Mouse (Mus musculus) MEL (cell line): ENCODE data around the gene Prdm16. TPM values are rescaled to one million over a fixed set of nuclear protein-coding genes. Genes with fewer than 3 reads are reported as not detected.

Experiments
- DNase-seq: peaks from one replicate; pipeline ENCODE4 v3.0.0; 2011; ENCODE audit warnings: low read depth, low spot score
- H3K27ac ChIP-seq: 2 replicates; pipeline ENCODE4 v1.5.1; 2012; ENCODE audit warnings: low read depth, mild to moderate bottlenecking, control low read depth, low read length, moderate library complexity; ENCODE audit not compliant: control insufficient read depth
- H3K27me3 ChIP-seq, 2 experiments: fragments of 150-350 bp in 1 of 2; sonication (generic) in 1 of 2; 2 replicates each; pipeline ENCODE4 v1.6.1; 2012; ENCODE audit warnings: low read length in 2 of 2, mild to moderate bottlenecking in 2 of 2, improper control_type of control experiment in 1 of 2, moderate library complexity in 1 of 2; ENCODE audit not compliant: insufficient read depth in 2 of 2, control insufficient read depth in 1 of 2
- H3K36me3 ChIP-seq, 2 experiments: 2 replicates each; pipeline ENCODE4 v1.6.1; 2012 to 2014; ENCODE audit warnings: low read length in 2 of 2, improper control_type of control experiment in 1 of 2, inconsistent platforms in 1 of 2, mild to moderate bottlenecking in 1 of 2; ENCODE audit not compliant: insufficient read depth in 2 of 2, control insufficient read depth in 1 of 2
- H3K4me1 ChIP-seq, 2 experiments: fragments of 150-350 bp in 1 of 2; sonication (generic) in 1 of 2; 2 replicates each; pipeline ENCODE4 v1.6.1; 2012; ENCODE audit warnings: low read length in 2 of 2, improper control_type of control experiment in 1 of 2, mild to moderate bottlenecking in 1 of 2; ENCODE audit not compliant: insufficient read depth in 2 of 2, control insufficient read depth in 1 of 2
- H3K4me3 ChIP-seq, 2 experiments: fragments of 150-350 bp in 1 of 2; sonication (generic) in 1 of 2; 2 replicates each; pipeline ENCODE4 v1.5.1; 2012; ENCODE audit warnings: low read depth in 2 of 2, low read length in 2 of 2, mild to moderate bottlenecking in 2 of 2, moderate library complexity in 2 of 2, control low read depth in 1 of 2, improper control_type of control experiment in 1 of 2; ENCODE audit not compliant: control insufficient read depth in 1 of 2, insufficient read depth in 1 of 2
- H3K79me2 ChIP-seq: 2 replicates; pipeline ENCODE4 v1.6.1; 2012; ENCODE audit warnings: mild to moderate bottlenecking, low read length, moderate library complexity; ENCODE audit not compliant: control insufficient read depth, poor library complexity, insufficient read depth
- H3K9ac ChIP-seq: 2 replicates; pipeline ENCODE4 v1.6.1; 2012; ENCODE audit warnings: low read depth, mild to moderate bottlenecking, control low read depth, low read length, moderate library complexity; ENCODE audit not compliant: control insufficient read depth, poor library complexity, severe bottlenecking
- H3K9me3 ChIP-seq: fragments of 150-350 bp; sonication (generic); replicated peaks from 2 replicates; pipeline ENCODE4 v1.6.1; 2012; ENCODE audit warnings: mild to moderate bottlenecking, low read length, improper control_type of control experiment, moderate library complexity; ENCODE audit not compliant: insufficient read depth
- CHD2 ChIP-seq: IDR thresholded peaks from 2 replicates; pipeline ENCODE4 v1.6.1; 2011; ENCODE audit warnings: low read length, improper control_type of control experiment
- E2F4 ChIP-seq: IDR thresholded peaks from 2 replicates; pipeline ENCODE4 v1.6.1; 2011; ENCODE audit warnings: low read depth, low read length, improper control_type of control experiment, borderline replicate concordance
- EP300 ChIP-seq, 2 experiments: IDR thresholded peaks; 2 replicates each; pipeline ENCODE4 v1.6.1; 2011; ENCODE audit warnings: improper control_type of control experiment in 2 of 2, low read length in 2 of 2, low read depth in 1 of 2, mild to moderate bottlenecking in 1 of 2
- ETS1 ChIP-seq: IDR thresholded peaks from 2 replicates; pipeline ENCODE4 v1.6.1; 2012; ENCODE audit warnings: low read depth, mild to moderate bottlenecking, inconsistent platforms, low read length, improper control_type of control experiment, moderate library complexity
- GABPA ChIP-seq: IDR thresholded peaks from 2 replicates; pipeline ENCODE4 v1.6.1; 2012; ENCODE audit warnings: low read depth, mild to moderate bottlenecking, inconsistent platforms, low read length, improper control_type of control experiment, moderate library complexity
- GATA1 ChIP-seq: IDR thresholded peaks from 2 replicates; pipeline ENCODE4 v1.6.1; 2011; ENCODE audit warnings: low read depth, low read length, improper control_type of control experiment
- HCFC1 ChIP-seq: IDR thresholded peaks from 2 replicates; pipeline ENCODE4 v1.6.1; 2012; ENCODE audit warnings: low read depth, mild to moderate bottlenecking, inconsistent platforms, low read length, improper control_type of control experiment, moderate library complexity
- MAFK ChIP-seq: IDR thresholded peaks from 2 replicates; pipeline ENCODE4 v1.6.1; 2011; ENCODE audit warnings: low read depth, mild to moderate bottlenecking, low read length, improper control_type of control experiment, borderline replicate concordance
- MAX ChIP-seq: IDR thresholded peaks from 2 replicates; pipeline ENCODE4 v1.6.1; 2011; ENCODE audit warnings: low read length, improper control_type of control experiment
- MEF2A ChIP-seq: IDR thresholded peaks from 2 replicates; pipeline ENCODE4 v1.6.1; 2014; ENCODE audit warnings: low read depth, mild to moderate bottlenecking, inconsistent platforms, low read length, improper control_type of control experiment; ENCODE audit not compliant: poor library complexity, insufficient replicate concordance, severe bottlenecking; ENCODE audit errors: extremely low read depth
- MYB ChIP-seq: IDR thresholded peaks from 2 replicates; pipeline ENCODE4 v1.6.1; 2011; ENCODE audit warnings: mild to moderate bottlenecking, low read depth, low read length, improper control_type of control experiment
- MYC ChIP-seq: IDR thresholded peaks from 2 replicates; pipeline ENCODE4 v1.6.1; 2011; ENCODE audit warnings: low read depth, mild to moderate bottlenecking, low read length, improper control_type of control experiment, moderate library complexity
- POLR2A ChIP-seq, 2 experiments: IDR thresholded peaks; 2 replicates each; pipeline ENCODE4 v1.6.1; 2011 to 2012; ENCODE audit warnings: low read length in 2 of 2, mild to moderate bottlenecking in 2 of 2, control low read depth in 1 of 2, improper control_type of control experiment in 1 of 2, low read depth in 1 of 2, moderate library complexity in 1 of 2; ENCODE audit not compliant: control insufficient read depth in 1 of 2, insufficient read depth in 1 of 2, poor library complexity in 1 of 2
- POLR2AphosphoS2 ChIP-seq: IDR thresholded peaks from 2 replicates; pipeline ENCODE4 v1.6.1; 2011; ENCODE audit warnings: low read length, improper control_type of control experiment
- RCOR1 ChIP-seq: IDR thresholded peaks from 2 replicates; pipeline ENCODE4 v1.6.1; 2012; ENCODE audit warnings: low read depth, mild to moderate bottlenecking, inconsistent platforms, low read length, improper control_type of control experiment
- TAL1 ChIP-seq: IDR thresholded peaks from 2 replicates; pipeline ENCODE4 v1.6.1; 2012; ENCODE audit warnings: mild to moderate bottlenecking, inconsistent platforms, low read length, moderate library complexity, mixed read lengths
- ZC3H11A ChIP-seq: IDR thresholded peaks from 2 replicates; pipeline ENCODE4 v1.6.1; 2012; ENCODE audit warnings: low read depth, mild to moderate bottlenecking, inconsistent platforms, low read length, improper control_type of control experiment
- ZKSCAN1 ChIP-seq: IDR thresholded peaks from 2 replicates; pipeline ENCODE4 v1.6.1; 2012; ENCODE audit warnings: low read depth, mild to moderate bottlenecking, inconsistent platforms, low read length, improper control_type of control experiment, moderate library complexity
- polyA plus RNA-seq, 2 experiments: library from polyadenylated mRNA; stranded (reverse) in 1 of 2; unstranded in 1 of 2; fragments of >175 nt in 1 of 2; fragments of >200 nt in 1 of 2; gene quantifications; 2 replicates each; pipeline versions ENCODE4 v1.2.1 to v1.2.4; 2012; ENCODE audit warnings: low replicate concordance in 2 of 2, low read depth in 1 of 2; ENCODE audit not compliant: insufficient read length in 2 of 2, insufficient read depth in 1 of 2, missing spikeins in 1 of 2
- total RNA-seq: library from RNA; depleted of rRNA; stranded (reverse); fragments of 300-350 nt; gene quantifications from 2 replicates; pipeline ENCODE4 v1.2.3, GENCODE M21; 2012

The Prdm16 gene
- total and polyA plus RNA-seq, 3 experiments: not detected

GRCm38 (mm10) chr4:154425284-154425683 is 211.4 kb downstream of the Prdm16 start:
- Histone ChIP-seq H3K27me3 (no peaks in the 10 kb centered on the region), H3K4me3 (no peak overlapping the region), H3K79me2 (no peaks in the 10 kb centered on the region), H3K36me3 (no peaks in the 10 kb centered on the region), H3K27ac (no peak overlapping the region), H3K4me1 (no peaks in the 10 kb centered on the region), H3K9me3 (no peaks in the 10 kb centered on the region), H3K9ac (no peak overlapping the region)
- no peak for DNase-seq
- no peak for TF ChIP-seq MEF2A
- no peak for TF ChIP-seq HCFC1
- TF ChIP-seq MAFK: no peak
- TF ChIP-seq MAX: no peak
- no peak for TF ChIP-seq CHD2
- TF ChIP-seq POLR2A (IDR thresholded peaks at IDR 0.05; ENCODE audit: control insufficient read depth in 1 of 2, insufficient read depth in 1 of 2, low read depth in 1 of 2, low read length in 2 of 2, poor library complexity in 1 of 2): no peak
- no peak for TF ChIP-seq MYC
- no peak for TF ChIP-seq RCOR1

DNA sequence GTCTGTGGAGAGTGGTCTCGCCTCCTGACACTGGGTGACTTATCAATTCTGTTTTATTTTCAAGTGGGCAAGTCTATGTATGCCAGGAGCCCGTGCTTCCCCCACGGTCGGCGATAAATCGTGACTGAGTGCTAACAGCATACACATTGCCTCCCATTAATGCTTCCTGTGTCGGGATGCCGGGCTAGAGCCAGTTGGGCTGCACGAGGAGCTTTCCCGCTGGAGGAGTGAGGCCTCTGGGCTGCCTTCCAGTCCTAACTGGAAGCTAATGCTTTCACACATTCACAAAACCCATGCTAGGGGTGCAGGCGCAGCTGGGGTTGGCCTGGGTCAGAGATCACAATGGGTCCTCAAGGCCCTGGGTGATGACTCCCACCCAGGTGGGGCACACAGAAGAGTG is 212.0 kb downstream of the Prdm16 start:
- Histone ChIP-seq H3K36me3 (no peaks in the 10 kb centered on the region), H3K79me2 (no peaks in the 10 kb centered on the region), H3K27me3 (no peaks in the 10 kb centered on the region), H3K9me3 (no peaks in the 10 kb centered on the region), H3K27ac (no peak overlapping the region), H3K4me3 (no peak overlapping the region)
- no peak for DNase-seq
- TF ChIP-seq GATA1: no peak
- no peak for TF ChIP-seq CHD2
- TF ChIP-seq MYB: no peak
- no peak for TF ChIP-seq E2F4
- no peak for TF ChIP-seq POLR2AphosphoS2
- TF ChIP-seq ETS1: no peak
- no peak for TF ChIP-seq RCOR1
- TF ChIP-seq MAX: no peak
- no peak for TF ChIP-seq ZKSCAN1
- no peak for TF ChIP-seq EP300 (IDR thresholded peaks at IDR 0.05; ENCODE audit: low read depth in 1 of 2, low read length in 2 of 2)
- TF ChIP-seq HCFC1: no peak
- no peak for TF ChIP-seq TAL1
- no peak for TF ChIP-seq MYC
- TF ChIP-seq ZC3H11A: no peak
- TF ChIP-seq GABPA: no peak
- no peak for TF ChIP-seq MEF2A
- TF ChIP-seq, all 39 proteins: peak for 0
- H3K4me1 ChIP-seq: no peaks in the 10 kb centered on the region
- no peak overlapping the region for H3K9ac ChIP-seq
